Mouse (Mus musculus) heart, postnatal 4 days (tissue): ENCODE data around the gene Zbtb22. TPM values are rescaled to one million over a fixed set of nuclear protein-coding genes. Genes with fewer than 3 reads are reported as not detected.
"Not testable (repeated sequence)": the region's sequence is repeated elsewhere in the genome, so short reads cannot be mapped to it uniquely, and the experiment has no call there.

Experiments used
- DNase-seq: peaks from one replicate; pipeline ENCODE4 v3.0.0; 2021
- total RNA-seq, 2 experiments: library from RNA; stranded (reverse); gene quantifications; 2 replicates each; pipeline ENCODE4 v1.2.3; 2021

Zbtb22 gene
- total RNA-seq, 2 experiments from 2014 or later = 34.3 to 35.8 TPM

DNA sequence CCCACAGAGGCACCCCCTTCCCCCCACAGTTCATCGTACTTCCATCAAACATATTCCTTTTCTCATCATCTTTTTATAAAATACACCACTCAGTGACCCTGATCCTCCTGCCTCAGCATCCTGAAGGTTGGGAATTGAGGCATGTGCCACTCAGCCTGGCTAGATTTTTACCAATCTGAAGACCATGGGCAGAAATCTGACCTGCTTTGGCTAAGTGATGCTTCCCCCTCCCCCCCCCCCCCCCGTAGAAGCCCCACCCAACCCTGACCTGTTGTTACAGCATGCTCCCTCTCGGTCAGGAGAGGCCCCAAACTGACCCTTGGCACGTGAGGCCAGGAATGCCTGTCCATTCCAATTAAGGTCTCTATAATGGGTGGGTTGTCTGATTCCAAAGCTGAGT is 10.9 kb upstream of the Zbtb22 start, which contains the start of gene Platr17:
Gene Platr17, plus strand, starts transcription at position 301 of the 400 bp plus-strand sequence.
- not testable (repeated sequence) for DNase-seq

DNA sequence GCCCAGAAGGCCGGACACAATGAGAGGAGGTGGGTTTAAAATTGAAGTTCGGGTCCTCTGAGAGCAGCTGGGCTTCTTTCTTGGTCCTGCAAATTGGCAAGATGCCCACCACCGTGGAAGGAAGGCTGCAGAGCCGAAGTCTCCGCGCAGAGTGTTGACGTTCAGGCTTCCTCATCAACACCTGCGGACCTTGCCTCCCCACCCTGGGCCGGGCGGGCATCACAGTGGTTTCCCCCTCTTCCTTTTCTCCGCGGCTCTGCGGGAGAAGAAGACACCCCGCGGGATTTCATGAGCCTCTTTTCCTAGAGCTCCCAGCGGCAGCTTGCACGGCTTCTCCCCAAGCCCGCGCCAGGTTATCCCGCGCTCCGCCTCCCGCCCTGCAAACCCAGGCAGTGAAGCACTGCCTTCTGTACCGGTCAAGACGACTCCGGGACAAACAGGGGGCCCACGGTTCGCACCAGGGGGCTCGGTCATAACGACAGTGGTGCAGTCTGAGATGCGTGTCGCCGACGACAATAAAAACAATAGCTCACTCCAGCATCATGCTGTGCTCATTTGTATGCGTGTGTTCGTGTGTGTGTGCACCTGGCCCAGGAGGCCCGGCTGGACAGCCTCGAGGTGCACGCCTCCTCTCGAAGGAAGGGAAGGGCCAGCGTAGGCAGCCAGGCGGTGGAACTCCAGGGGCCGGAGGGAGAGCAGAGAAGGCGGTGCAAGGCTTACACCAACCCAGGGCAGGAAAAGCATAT is 7.2 kb upstream of the Zbtb22 start:
- peak; percentile 59 for DNase-seq

DNA sequence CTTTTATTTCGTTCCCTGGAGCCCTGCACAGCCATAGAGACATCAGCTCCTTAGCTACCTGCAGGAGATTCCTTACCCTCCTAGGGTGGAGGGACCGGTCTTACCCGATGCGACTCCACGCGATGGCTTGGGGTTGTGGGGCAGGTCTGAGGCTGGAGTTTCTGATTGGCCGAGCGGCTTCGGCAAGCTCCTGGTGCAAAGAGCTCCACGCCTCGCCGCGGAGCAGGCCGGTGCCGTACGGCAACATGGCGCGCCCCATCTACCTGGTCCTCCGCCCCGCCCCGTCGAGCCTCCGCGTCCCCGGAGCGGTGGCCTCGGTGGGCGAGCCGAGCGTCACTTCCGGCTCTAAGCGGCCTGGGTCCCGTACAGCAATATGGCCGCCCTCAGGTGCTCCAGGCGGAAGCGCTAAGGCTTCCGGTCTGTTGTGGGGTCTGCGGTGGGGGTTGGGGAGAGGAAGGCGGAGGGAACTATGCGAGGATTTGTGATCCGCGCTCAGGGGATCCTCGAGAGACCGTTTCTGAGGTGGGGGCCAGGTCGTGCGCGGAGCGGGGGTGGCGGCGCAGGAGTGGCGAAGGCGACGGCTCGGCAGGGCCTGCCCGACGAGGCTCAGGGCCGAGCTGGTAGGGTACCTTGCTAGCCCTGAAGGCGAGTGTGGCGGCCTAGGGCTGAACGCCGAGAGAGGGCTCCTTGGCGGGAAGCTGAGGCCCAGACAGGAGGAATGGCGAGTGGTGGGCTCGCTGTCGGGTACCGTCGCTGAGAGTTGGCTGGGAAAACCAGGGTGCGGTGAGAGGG is 6.4 kb upstream of the Zbtb22 start, which contains the start of gene Daxx:
Gene Daxx, plus strand, starts transcription at position 338 of the 792 bp plus-strand sequence.
- peak; percentile 99 for DNase-seq

DNA sequence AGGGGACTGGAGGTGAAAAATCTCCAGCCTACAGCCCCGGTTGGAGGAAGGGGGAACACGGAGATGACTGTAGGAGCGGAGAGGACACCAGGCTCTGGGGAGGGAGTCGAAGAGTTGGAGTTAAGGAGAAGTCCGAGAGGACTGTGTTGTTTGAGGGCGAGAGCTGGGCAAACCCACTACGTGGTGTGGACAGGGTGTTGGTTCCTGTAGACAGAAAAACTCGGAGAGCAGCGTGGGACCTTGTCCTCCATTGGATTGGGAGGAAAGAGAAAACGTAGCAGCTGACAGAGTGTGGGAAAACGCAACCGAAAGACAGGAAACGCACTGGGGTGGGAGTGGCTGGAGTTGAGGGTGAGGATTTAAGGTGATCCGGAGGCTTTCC is 5.8 kb upstream of the Zbtb22 start:
- peak; percentile 46 for DNase-seq

DNA sequence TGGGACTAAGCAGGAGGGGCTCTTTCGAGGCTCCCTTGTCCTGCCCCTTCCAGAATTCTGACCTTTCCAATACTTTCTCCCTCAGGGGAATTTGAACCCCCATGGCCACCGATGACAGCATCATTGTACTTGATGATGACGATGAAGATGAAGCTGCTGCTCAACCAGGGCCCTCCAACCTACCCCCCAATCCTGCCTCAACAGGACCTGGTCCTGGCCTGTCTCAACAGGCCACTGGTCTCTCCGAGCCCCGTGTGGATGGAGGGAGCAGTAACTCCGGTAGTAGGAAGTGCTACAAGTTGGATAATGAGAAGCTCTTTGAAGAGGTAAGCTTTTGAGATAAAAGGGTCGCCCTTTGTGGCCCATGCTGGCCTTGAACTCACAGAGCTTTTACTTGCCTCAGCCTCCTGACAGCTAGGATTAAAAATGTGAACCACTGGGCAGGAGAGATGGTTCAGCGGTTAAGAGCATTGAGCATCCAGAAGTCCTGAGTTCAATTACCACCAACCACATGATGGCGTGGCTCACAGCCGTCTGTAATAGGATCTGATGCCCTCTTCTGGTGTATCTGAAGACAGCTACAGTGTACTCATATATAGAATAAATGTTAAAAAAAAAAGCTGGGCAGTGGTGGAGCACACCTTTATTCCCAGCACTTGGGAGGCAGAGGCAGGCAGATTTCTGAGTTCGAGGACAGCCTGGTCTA is 5.2 kb upstream of the Zbtb22 start:
- no peak for DNase-seq

DNA sequence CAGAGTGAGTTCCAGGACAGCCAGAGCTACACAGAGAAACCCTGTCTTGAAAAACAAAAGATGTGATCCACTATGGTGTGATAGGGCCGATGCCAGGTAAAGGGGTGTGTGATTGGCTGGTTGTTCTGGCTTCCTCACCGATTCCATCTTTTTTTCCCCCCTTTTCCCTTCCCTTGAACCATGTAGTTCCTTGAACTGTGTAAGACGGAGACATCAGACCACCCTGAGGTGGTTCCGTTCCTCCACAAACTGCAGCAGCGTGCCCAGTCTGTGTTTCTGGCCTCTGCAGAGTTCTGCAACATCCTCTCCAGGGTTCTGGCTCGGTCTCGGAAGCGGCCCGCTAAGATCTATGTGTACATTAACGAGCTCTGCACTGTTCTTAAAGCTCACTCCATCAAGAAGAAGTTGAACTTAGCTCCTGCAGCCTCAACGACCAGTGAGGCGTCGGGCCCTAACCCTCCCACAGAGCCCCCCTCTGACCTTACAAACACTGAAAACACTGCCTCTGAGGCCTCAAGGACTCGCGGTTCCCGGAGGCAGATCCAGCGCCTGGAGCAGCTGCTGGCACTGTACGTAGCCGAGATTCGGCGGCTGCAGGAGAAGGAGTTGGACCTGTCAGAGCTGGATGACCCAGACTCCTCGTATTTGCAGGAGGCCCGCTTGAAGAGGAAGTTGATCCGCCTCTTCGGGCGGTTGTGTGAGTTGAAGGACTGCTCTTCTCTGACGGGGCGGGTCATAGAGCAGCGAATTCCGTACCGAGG is 4.5 kb upstream of the Zbtb22 start:
- no peak for DNase-seq

DNA sequence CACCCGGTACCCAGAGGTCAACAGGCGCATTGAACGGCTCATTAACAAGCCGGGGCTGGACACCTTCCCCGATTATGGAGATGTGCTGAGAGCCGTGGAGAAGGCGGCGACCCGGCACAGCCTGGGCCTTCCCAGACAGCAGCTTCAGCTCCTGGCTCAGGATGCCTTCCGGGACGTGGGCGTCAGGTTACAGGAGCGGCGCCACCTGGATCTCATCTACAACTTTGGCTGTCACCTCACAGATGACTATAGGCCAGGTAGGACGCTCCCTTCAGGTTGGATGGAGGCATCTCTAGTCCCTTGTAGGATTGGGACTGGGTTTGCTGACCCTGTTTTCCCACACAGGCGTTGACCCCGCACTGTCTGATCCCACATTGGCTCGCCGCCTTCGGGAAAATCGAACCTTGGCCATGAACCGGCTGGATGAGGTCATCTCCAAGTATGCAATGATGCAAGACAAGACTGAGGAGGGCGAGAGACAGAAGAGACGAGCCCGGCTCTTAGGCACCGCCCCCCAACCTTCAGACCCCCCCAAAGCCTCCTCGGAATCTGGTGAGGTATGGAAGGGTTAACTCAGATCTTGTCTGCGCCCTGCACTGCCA is 3.8 kb upstream of the Zbtb22 start:
- no peak for DNase-seq

DNA sequence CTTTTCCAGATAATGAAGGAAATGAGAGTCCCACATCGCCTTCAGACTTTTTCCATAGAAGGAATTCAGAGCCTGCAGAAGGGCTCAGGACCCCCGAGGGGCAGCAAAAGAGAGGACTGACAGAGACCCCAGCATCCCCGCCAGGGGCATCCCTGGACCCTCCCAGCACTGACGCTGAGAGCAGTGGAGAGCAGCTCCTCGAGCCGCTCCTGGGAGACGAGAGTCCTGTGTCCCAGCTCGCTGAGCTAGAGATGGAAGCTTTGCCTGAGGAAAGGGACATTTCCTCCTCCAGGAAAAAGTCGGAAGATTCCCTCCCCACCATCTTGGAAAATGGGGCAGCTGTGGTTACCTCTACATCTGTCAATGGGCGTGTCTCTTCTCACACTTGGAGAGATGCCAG is 2.4 kb upstream of the Zbtb22 start:
- DNase-seq = no peak

DNA sequence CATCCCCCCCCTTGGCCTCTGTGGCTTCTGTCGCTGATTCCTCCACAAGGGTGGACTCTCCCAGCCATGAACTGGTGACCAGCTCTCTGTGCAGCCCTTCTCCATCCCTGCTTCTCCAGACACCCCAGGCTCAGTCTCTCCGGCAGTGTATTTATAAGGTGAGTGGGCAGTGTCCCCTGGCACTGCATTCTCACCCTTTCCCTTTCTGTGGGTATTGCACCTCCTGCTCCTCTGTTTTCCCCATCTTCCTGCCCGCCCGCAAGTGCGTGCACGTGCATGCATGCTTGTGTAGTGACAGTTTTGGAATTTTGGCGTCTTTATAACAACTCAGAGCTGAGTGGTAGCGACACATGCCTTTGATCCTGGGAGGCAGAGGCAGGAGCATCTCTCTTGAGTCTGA is 1.8 kb upstream of the Zbtb22 start:
- no peak for DNase-seq

DNA sequence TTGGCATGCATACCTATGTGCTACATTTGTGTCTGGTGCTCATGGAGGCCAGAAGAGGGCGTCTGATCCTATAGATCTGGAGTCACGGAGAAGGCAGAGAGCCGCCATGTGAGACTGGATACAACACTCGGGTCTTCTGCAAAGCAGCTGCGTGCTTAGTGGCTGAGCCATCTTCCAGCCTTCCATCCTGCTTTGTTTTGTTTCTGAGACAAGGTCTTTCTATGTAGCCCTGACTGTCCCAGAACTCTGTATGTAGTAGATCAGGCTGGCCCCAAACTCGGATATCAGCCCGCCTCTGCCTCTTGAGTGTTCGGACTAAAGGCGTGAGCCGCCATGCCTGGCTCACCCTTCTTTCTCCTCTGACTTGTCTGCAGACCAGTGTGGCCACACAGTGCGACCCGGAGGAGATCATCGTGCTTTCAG is 724 bp upstream of the Zbtb22 start:
- no peak for DNase-seq

DNA sequence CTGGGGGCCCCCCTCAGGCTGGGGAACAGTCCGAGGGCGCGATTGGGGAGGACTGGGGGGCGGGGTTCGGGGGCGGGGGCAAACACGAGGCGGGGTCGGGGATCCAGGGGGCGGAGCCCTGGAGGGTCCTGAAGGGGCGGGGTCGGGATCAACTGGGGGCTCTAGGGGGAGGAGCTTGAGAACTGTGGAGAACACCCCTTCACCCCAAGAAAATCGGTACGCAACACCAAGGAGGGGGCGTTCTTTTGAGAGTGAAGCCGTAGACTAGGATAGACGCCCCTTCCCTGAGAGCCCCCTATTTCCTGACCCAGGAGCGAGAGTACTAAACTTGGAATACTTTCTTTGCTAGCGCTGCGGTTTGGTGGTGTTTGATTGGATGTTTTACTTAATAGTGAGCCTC is 590 bp downstream of the Zbtb22 start:
- no peak for DNase-seq

DNA sequence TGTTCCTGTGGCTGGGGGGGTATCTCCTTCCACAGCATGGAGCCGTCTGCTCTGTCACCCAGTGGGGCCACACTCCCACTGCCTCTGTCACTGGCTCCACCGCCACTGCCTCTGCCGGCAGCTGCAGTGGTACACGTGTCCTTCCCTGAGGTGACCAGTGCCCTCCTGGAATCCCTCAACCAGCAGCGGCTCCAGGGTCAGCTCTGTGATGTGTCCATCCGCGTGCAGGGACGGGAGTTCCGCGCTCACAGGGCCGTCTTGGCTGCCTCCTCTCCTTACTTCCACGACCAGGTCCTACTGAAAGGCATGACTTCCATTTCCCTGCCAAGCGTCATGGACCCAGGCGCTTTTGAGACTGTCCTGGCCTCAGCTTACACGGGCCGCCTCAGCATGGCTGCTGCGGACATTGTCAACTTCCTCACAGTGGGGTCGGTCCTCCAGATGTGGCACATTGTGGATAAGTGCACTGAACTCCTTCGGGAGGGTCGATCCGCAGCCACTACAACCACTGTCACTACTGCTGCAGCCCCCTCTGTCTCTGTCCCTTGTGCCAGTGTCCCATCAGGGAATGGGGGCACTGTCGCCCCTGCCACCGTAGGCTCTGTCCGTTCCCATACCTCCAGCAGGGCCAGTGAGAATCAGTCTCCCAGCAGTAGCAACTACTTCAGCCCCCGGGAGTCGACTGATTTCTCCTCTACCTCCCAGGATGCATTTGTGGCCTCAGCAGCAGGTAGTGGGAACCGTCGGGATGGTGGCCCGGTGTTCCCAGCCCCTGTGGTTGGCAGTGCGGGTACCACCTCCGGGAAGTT is 1.3 kb downstream of the Zbtb22 start:
- DNase-seq = no peak

DNA sequence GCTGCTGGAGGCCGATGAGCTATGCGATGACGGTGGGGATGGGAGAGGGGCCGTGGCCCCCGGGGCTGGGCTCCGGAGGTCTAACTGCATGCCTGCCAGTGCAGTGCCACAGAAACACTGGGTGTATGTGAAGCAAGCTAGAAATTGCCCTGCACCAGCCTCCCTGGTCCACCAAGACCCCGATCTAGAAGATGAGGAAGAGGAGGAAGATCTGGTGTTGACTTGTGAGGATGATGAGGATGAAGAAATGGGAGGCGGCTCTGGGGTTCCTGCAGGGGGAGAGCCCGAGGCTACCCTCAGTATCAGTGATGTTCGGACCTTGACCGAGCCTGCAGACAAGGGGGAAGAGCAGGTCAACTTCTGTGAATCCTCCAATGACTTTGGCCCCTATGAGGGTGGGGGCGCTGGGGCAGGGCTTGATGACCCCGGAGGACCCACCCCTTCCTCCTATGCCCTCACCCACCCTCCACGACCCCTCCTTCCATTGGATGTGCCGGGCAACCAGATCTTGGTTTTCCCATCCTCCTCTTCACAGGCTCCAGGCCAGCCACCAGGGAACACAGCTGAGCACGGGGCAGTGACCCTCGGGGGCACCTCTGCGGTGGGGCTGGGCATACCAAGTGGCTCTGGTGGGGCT is 2.1 kb downstream of the Zbtb22 start:
- no peak for DNase-seq

DNA sequence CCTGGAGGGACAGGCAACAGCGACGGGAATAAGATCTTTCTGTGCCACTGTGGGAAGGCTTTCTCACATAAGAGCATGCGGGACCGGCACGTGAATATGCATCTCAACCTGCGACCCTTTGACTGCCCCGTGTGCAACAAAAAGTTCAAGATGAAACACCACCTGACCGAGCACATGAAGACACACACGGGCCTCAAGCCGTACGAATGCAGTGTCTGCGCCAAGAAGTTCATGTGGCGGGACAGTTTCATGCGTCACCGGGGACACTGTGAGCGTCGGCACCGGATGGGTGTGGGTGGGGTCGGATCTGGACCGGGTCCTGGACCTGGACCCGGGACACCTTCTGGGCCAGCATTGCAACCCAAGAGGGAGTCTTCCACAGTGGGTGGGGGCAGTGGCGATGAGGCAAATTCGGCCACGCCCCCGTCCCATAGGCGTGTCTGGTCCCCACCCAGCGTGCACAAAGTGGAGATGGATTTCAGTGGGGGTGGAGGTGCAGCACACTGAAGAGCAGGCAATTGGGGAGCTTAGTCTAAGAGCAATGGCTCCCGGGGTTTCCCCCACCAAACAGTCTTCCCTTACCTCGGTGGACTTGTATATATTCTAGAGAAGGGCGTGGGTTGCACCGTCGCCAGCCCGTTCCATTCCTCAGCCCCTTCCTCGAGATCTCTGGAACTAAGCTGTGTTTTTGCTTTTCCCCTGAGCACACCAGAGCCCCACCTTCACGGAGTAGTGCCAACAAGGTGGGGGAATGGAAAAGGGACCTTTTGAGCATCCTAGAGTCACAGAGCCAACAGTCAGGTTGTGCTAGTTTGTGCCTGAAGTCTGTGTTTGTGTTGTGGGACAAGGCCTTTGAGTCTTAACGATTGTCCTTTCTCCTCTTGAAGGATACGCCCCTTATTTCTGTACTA is 2.8 kb downstream of the Zbtb22 start:
- DNase-seq = no peak

DNA sequence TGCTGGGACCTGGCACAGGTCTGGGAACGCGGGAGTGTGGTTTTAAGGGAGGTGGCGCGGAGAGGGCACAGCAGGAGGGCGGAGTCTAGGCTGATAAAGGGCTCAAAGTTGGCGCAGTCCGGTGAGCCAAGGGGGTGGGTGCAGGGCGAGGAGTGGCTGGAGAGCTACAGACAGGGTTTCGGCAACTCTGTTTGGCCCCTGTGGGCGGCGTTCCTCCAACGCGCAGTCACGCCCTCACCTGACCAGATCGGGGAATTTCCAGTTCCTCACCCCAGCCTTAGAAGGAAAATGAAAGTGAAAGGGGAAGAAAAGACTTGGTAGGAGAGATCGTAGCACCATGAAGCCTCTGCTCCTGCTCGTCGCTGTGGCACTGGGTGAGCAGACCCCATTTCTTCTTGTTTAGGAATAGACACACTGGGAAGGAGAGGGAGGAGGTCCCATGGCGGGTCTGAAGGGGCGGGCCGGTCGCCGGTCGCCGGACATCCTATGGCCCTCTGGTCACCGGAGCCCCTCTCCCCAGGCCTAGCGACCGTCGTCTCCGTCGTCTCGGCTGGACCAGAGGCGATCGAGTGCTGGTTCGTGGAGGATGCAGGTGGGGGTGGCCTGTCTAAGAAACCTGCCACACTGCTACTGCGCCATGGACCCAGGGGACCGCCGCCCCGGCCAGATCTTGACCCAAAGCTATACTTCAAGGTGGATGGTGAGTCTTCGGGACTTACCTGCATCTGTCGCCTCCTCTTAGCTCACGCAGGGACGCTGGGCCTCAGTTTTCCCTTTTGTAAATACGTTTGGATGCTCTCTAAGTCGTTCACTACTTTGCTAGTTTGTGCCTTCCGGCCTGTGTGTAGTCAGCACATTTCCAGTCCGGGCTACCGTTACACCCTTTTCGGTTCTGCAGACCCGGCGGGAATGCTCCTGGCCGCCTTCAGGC is 3.9 kb downstream of the Zbtb22 start:
- peak; percentile 85 for DNase-seq

DNA sequence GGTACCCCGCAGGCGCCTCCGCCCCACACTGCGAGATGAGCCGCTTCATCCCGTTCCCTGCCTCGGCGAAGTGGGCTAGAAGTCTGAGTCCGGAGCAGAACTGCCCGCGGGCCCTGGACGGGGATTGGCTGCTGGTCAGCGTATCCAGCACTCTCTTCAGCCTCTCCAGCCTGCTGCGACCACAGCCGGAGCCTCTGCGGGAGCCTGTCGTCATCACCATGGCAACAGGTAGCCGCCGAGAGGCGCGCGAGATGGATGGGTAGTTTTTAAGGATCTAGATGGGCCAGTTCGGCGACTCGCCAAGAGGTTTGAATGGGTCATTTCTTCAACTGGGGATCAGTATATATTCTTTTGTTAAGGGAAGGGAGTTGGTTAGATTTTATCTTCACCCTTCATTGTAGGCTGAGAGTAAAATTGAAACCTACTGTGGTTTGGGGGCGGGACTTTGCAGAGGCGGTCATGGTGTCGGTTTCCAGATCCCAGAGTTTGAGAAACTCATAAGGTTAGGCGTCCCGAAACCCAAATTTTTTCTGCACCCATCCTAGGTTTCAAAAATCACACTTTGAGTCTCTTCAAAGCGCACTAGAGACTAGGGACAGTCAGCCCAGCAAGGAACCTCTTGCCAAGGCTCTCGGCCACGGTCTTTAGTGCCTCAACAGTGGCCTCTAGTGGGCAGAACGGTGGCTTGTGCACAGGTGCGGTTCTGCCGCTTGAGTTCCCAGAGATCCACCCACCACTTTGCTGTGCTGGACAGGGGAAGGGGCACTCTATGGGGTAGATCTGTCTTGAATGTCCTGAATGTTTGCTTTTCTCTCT is 4.8 kb downstream of the Zbtb22 start:
- DNase-seq = peak; percentile 89

DNA sequence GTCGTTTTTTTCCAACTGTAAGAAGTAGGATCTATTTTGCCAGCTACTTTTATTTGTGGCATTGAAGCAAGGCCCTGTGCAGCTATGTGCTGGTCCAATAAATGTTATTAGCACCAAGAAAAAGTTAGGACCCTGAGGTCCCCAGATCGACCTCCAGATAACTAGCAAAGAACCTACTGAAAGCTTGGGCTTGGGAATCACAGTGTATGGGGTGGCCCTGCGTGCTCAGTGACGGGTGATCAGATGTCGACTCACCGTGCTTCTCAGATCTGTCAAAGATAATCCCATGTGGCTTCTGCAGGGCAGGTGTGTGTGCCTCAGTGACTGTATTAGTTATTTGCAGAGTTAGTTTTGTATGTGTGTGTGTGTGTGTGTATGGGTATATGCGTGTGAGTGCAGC is 5.7 kb downstream of the Zbtb22 start:
- no peak for DNase-seq
